Mouse (Mus musculus) frontal cortex, adult 2 months (tissue): Measurements from ENCODE around the gene Zfr. TPM values are rescaled to one million over a fixed set of nuclear protein-coding genes. Genes with fewer than 3 reads are reported as not detected.
A peak's percentile ranks its signal among the peaks of the same experiment; 100 is the strongest.
"Not testable (repeated sequence)": the region's sequence is repeated elsewhere in the genome, so short reads cannot be mapped to it uniquely, and the experiment has no call there.

ENCODE experiments used
- DNase-seq, 2 experiments: peaks; one replicate each; pipeline ENCODE4 v3.0.0; 2022; ENCODE audit warnings: low spot score in 1 of 2; ENCODE audit errors: extremely low spot score in 1 of 2
- polyA plus RNA-seq: library from polyadenylated mRNA; depleted of rRNA; stranded (reverse); fragments of >200 nt; gene quantifications from 2 replicates; pipeline ENCODE4 v1.2.3, GENCODE M21; 2012

Gene Zfr
- polyA plus RNA-seq, 1 experiment = 160 TPM

DNA sequence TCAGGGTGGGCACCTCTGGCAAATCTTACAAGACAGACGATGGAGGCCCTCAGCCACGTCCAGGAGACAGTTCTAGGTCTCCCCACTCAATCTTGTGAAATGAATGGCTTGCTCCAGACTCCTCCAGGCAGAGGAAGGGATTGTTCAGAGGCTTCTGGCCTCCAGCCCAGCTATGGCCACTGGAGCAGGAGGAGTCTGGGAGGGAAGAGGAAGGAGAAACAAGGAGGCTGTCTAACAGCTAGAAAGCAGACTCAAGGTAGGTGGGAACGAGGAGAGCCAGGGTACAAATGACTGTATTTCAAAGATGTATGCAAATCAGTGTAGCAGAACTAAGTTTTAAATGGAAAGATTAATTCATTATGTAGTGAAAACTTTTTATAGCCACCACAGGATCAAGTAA, 13.9 kb upstream of the Zfr start:
- peak in 1 of 2 experiments; percentile 43 for DNase-seq

DNA sequence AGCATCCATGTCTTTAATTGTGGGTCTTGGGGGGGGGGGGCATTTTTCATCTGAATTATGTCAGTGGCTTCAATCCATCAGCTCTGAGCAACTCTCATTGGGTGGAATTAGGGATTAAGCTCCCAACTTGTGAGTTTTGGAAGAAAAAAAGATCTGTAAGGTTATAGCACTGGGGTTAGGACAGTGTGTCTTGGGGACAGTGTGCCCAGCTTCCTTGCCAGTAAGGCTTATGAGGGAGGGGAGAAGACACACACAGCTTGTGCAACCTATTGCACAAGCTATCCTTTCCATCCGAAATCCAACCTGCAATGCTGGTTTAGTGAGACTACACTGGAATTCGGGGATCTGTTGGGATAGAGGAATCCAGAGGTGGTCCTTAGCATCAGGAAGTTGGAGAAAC, 12.8 kb upstream of the Zfr start:
- DNase-seq = no peak

DNA sequence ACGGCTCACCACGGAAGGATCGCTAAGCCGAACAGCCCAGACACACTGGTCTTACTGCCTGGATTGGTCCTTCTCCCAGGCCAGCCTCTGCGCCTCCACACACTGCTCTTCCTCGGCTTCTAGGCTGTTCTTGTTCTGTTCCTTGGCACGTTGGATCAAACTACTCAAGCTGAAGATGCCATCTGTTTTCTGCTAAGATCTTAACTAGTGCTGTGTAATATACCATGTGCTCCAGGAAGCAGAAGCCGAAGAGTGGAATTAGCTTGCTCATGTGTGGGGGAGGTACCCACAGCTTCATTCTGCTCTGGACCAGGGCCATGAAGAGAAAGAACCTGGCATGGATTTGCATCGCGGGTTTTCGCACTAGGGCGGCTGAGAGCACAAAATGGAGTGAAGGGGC, 11.2 kb upstream of the Zfr start:
- peak; percentile 81 to 87 for DNase-seq

DNA sequence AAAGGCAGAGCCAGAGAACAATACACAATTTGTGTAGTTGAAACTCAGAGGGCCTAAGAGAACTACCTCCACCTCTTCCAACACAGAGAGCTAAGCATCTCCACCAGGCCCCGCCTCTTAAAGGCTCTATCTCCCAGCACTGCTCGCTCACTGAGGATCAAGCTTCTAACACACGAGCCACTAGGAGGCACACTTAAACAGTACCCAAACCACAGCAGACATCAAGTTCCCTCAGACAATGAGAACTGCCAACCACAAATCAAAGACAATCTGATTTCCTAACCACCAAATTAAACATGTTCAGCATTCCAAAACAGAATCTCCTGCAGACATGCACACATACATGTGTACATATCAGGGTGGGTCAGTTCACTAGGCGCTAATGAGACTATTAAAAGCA, 9.4 kb upstream of the Zfr start:
- no peak for DNase-seq

DNA sequence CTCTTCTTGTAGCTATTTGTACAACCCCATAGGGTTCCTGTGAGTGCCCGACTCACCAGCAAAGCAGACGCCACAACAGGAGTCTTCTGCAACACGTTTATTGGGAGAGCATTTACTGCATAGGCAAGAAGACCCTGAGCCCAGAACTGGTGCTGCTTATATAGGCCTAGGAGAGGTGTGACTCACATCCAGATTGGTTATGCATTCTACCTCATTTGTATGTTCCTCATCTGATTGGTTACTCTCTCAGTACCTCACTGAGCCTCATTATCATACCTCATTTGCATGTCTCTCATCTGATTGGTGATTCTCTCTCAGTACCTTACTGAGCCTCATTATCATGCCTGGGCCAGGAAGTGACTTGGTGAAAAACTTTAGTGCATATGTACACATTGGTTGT, 8.7 kb upstream of the Zfr start:
- DNase-seq = not testable (repeated sequence)

DNA sequence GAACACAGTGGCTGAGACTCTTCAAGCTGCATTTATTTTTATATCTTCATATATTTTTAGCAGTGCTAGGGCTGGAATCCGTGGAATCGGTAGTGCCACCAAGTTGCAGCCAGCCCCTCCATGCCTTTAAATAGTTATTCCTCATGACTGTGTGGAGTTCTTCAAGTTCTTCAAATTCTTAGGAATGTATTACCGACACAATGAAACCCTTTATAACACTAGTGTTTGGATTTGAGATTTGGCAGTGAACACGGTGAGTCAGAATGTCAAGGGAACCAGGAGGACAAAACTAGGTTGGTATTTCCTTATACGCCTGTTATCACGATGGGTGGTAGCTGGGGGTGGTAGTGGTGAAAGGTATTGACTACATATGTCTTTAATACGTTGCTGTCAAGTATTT, 6.4 kb upstream of the Zfr start:
- DNase-seq = no peak

DNA sequence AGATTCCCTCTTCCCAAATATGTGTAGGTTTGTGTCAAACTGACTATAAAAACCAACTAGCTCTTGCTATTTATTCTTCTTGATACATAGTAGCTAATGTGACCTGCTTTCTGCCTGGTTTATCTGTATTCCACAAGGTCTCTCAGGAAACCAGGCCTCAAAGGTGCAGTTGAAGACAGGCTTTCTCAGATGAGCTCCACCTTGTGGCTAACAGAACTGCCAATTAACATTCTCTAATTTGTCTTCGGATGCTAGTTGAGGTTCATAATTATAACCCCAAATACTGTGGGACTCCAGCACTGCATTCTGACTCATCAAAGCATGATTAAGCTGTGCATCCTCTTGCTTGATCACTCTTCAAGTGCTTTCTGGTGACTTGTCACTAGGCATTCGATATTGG, 4.2 kb upstream of the Zfr start:
- peak in 1 of 2 experiments; percentile 74 for DNase-seq

DNA sequence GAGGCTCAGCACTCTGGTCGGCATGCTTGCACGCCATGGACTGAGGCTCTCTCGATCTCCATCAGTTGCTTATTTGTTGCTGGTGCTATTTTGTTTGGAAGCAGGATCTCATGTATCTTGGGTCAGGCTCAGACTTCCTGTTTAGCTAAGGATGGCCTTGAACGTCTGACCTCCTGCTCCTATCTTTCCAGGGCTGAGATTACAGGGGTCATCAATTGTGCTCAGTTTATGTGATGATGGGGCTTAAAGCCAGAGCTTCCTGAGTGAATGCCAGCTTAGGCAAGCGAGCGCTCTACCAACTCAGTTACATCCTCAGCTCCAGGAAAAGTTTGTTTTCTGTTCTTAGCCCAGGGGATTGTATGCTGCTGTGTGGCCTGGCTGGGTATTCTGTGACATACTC, 3.1 kb upstream of the Zfr start:
- no peak for DNase-seq

DNA sequence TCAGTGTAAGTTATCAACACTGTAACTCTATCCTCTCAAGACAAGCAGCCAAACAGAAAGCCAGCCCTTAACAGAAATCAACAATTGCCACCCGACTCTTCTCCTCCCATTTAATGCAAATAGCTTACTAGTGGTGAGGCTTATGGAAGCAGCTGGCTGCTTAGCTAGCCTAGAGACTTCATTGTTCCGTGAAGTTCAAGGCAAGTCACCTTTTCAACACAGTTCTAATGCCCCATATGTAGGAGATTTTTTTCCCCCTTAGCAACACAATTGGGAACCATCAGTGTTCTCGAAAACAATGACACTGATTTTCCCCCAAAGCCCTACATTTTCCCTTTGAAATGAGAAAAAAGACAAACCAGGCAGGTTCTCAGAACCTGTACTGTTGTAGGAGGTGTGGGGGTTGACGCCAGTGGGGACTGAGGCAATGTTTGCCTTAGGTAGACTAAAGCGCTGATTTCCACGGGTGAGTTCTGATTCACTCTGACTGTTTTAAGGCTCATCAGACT, 1.9 kb upstream of the Zfr start:
- DNase-seq = no peak

DNA sequence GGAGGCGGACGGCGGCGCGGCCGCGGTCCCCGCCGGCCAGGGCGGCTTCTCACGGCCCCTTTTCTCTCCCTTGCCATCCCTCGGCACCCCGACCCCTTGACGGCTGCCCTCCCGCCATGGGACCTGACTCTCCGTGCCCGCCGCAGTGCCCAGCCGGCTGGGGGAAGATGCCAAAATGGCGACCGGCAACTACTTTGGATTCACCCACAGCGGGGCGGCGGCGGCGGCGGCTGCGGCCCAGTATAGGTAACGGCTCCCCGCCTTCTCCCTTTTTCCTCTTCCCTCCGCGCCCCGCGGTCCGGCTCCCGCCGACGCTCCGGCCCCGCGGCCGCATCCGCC, 431 bp downstream of the Zfr start:
- no peak for DNase-seq

DNA sequence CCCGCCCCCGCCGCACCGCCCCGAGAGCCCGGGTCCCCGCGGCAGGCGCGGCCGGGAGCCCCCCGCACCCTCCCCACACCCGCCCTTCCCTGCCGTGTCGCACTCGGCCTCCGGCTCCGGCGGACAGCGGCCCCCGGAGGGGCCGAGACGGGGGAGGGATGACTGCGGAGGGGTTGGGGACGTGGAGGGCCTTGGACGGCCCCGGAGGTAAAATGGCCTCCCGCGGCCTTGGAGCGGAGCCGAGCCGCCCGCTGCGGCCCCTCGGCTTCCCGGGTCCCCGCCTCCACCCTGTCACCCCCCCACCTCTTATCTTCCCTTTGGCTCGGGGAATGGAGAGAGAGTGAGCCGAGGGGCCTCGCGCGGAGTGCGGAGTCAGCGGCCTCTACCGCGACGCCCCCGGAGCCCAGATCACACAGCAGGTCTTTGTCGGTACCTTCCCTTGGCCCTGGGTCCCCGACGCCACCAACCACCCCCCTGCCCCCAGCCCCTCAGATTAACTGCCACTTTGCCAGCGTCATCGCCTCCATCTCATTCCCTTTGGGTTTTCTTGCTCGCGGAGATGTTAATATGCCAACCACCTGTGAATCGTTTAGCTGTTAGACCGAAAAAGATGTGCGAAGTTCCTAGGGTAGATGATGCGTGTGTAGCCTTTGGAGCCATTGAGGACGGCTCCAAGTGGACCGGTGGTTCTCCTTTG, 949 bp downstream of the Zfr start:
- DNase-seq = peak in 1 of 2 experiments; percentile 30

DNA sequence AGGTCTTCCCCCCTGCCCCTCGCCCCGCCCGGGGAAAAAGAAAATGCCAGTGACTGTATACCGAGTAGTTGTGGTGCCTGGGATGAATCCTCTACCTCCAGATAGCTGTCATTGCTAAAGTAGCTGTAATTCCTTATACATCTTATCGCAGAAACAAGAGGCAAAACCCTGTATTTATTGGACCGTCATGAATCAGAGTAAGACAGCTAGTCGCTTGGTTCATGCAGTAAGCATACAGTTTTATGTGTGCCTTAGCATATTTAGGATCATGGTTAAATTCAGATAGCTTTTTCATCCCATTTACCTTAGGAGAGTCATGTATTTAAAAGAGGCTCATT, 1.5 kb downstream of the Zfr start:
- DNase-seq = no peak

DNA sequence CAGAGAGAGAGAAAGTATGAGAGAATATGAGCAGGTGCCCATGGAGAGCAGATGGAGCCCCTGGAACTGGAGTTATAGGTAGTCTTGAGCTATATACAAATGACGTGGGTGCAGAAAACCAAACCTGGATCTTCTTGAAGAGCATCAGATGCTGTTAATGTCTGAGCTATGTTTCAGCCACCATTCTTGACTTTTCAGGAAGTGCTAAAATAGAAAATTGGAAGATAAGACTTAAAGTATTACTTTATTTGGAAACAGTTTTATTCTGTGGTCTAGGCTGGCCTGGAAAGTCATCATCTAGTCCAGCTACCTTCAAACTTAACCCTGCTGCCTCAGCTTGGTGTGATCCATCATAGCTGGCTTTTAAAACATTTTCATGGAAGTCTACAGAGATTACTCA, 7.3 kb downstream of the Zfr start:
- DNase-seq = no peak

DNA sequence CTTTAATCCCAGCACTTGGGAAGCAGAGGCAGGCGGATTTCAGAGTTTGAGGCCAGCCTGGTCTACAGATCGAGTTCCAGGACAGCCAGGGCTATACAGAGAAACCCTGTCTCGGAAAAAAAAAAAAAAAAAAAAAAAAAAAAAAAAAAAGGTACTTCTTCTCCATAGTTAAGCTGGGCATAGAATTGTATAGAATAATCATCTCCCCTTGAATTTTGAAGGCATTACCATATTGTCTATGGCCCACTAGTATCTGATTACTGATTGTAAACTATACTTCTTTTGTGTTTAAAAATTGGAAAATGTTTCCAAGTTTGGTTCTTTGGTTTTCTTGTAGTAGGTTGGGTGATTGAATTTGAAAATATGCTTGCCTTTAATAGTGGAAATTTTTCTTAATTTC, 13.2 kb downstream of the Zfr start:
- DNase-seq = not testable (repeated sequence)

DNA sequence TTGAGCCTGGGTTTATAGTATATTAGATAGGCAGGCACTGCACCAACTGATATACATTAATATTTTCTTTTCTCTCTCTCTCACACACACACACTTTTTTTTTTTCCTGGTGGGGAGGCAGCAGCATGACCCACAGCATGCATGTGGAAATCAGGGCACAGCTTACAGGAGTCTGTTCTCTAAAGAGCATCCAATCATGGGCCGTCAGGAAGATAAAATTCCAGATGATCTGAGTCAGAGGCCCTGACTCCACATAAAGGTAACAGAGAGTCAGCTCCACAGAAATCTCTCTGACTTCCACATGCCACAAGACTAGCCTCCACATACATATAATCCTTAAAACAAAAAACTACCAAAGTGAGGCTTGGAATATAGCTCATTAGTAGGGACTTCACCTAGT, 16.9 kb downstream of the Zfr start:
- DNase-seq = no peak

DNA sequence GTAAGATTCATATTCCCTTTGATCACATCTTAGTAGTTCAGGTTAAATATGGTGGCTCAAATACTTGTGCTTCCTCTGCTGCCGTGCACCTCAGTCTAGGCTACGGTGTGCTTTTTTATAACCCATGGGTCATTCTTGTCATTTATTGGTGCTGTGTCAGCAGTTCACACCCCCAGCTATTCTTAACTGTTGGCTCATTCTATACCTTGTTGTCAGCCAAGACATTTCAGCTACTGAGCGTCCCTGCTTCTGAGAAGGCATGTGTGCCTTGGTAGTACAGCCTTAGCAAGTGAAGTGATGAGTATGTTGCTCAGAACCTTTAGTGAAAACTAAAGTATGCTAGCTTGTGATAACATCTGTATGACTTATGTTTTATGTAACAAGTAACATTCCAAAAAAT, 17.7 kb downstream of the Zfr start:
- DNase-seq = no peak

DNA sequence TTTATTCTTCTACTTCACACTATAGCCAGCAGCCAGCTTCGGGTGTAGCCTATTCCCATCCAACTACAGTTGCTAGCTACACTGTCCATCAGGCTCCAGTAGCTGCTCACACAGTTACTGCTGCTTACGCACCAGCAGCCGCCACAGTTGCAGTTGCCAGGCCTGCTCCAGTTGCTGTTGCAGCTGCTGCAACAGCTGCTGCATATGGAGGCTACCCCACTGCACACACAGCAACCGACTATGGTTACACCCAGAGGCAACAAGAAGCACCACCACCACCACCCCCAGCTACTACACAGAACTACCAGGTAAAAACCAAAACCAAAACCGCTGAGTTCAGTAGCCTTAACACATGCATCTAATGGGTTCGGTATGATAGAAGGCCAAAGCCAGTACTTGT, 18.7 kb downstream of the Zfr start:
- no peak for DNase-seq

DNA sequence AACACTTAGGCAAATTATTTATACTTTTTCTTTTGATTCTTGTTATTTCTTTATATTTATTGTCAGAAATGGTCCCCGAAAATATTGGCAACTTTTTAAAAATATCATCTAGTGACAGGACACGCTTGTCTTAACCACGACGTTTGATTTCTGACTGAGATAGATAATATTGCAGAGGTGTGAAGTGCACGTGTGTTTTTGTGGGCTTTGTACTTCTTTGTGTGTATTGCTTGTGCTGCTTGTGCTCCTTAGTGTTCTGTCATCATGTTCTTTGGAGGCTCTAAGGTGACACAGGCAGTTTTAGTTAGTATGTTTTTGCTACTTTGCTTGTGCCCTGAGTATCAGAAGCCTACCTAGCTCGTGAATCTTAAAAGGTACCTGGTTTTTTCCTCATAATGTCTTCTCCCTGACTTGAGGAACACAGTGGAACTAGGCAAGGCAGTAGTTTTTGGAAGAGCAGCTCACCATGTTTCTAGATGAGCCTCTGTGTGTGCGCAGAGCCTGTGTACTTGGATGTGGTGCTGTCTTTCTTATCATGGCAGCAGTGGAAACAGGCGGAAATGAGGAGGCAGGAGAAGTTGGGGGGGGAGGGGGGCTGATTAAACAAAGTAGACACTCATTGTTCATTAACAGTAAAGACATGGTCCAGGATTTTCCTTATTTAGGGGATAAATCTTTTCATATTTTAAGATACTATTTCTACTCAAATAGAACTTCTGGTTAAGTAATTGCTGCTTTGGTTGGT, 23.5 kb downstream of the Zfr start:
- DNase-seq = no peak

DNA sequence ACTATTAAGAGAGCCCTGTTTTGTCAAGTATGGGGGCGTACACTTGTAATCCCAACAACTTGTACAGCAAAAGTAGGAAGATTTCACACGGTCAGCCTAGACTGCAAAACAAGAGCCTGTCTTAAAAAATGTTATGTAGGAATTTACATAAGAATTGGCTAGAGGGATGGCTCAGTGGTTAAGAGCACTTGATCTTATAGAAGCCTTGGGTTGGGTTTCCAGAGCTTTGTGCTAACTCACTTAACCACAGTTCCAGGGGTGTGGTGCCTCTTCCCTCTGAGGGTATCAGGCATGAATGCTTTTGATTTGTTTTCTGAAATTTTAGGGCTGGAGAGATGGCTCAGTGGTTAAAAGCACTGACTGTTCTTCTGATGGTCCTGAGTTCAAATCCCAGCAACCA, 29.8 kb downstream of the Zfr start:
- no peak for DNase-seq

DNA sequence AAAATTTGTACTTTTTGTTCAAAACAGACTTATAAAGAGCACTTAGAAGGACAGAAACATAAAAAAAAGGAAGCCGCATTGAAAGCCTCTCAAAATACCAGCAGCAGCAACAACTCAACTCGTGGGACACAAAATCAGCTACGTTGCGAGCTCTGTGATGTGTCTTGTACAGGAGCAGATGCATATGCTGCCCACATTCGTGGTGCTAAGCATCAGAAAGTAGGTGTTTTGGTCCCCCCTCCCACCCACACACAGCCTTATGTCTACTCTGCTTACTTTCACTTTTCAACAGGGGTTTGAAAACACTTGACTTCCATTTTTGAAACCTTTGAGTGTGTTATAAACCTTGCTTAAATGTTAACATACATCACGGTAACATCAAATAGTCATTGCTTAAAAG, 31.9 kb downstream of the Zfr start:
- peak; percentile 58 to 66 for DNase-seq

DNA sequence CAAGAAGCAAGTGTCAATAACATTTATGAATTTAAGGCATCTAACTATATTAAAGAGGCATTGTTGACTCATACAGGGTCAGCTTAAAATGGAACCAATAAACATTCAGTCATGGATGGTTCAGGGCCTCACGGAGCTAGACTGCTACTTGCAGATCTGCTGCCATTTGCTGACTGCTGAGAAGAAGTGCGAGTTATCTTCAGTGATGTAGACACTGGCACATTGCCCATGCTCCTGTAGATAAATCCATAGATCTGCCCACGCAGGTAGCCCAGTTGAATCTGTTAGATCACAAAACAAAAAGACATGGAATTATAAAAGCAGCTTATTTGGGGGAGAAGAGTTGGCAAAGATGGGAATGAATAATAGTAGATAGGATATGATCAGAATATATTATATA, 36.1 kb downstream of the Zfr start:
- DNase-seq = peak; percentile 42 to 65

DNA sequence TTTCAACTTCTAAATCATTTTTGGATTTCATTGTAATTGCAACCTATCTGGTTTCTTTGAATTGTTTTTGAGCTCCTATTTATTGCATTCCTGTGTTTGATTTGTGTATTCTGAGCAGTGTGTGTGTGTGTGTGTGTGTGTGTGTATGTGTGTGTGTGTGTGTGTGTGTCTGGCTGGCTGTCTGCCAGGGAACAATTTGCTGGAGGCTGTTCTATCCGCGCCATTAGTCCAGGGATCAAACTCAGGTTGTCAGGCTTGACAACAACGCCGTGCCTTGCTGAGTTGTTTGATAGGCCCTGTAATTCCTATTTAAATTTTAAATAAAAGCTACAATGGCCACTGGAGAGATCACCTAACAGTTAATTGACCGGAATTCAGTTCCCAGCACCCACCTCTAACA, 60.5 kb downstream of the Zfr start:
- DNase-seq = no peak
